Mouse (Mus musculus): Measurements from ENCODE around the gene Enho.

- TF ChIP-seq CTCF (IDR thresholded peaks at IDR 0.05; ENCODE audit: low read depth) (no peak), EP300 (IDR thresholded peaks at IDR 0.05; ENCODE audit: low read depth) (no peak)
Measured at GRCm38 (mm10) chr4:41672522-41672963, 32.4 kb upstream of the Enho start.

All from liver, postnatal 0 days (tissue).